Mouse (Mus musculus) bone marrow, adult 2 months (tissue): ENCODE data around the gene Mymx.

Experiments
- CTCF ChIP-seq: fragments of 200-500 bp; IDR thresholded peaks from 2 replicates; pipeline ENCODE4 v1.5.1; 2011; ENCODE audit warnings: low read length, control low read depth; ENCODE audit not compliant: control insufficient read depth, insufficient read depth
- POLR2A ChIP-seq: fragments of 200-500 bp; IDR thresholded peaks from 2 replicates; pipeline ENCODE4 v1.6.1; 2011; ENCODE audit warnings: low read depth, mild to moderate bottlenecking, control low read depth, low read length, borderline replicate concordance; ENCODE audit not compliant: control insufficient read depth

GRCm38 (mm10) chr17:45598376-45598775, 3.5 kb downstream of the Mymx start:
- no peak for TF ChIP-seq CTCF
- no peak for TF ChIP-seq POLR2A
